In genomic region chr6:143633710-143634109, GRCm38 (mm10) we compare ENCODE assay signal across 25 mouse cellular contexts.
A peak's percentile ranks its signal among the peaks of the same experiment; 100 is the strongest.
DNase-seq lines count a peak whose midpoint lies in the region; ATAC-seq and TF ChIP-seq lines count a peak whose summit lies in the region.
"Had no signal": no experiment of that assay in that cellular context is flagged by ENCODE, and none has a peak within 500 bp of the region (broad histone marks: within the 10 kb centered on the region; RNA-seq: fewer than 3 reads in every experiment).

No protein-coding gene starts in this region.

- no peak for ATAC-seq in liver, embryonic 12.5 days
- no peak for ATAC-seq in liver, postnatal 0 days
- no peak for ATAC-seq in forebrain, postnatal 0 days
- ATAC-seq: forebrain, embryonic 14.5 days; inflammation-experienced regulatory T-cells, adult 6 months; Patski had no signal

- no peaks in the 10 kb centered on the region for H3K27me3 ChIP-seq in liver, embryonic 12.5 days (replicated peaks)
- no peaks in the 10 kb centered on the region for H3K27me3 ChIP-seq in liver, postnatal 0 days (ENCODE audit: insufficient read depth, low read length)
- no peaks in the 10 kb centered on the region for H3K27me3 ChIP-seq in forebrain, postnatal 0 days (ENCODE audit: insufficient read depth, low read length)
- H3K27me3 ChIP-seq: embryonic facial prominence, embryonic 12.5 days; heart, embryonic 12.5 days; hindbrain, embryonic 15.5 days; Patski had no signal

- no peak overlapping the region for H3K4me2 ChIP-seq in liver, embryonic 12.5 days
- 0 out of 2 replicates have a peak overlapping the region, but pooled peaks have one; percentile 22 for H3K4me2 ChIP-seq in liver, postnatal 0 days (ENCODE audit: low read depth, low read length)
- no peak overlapping the region for H3K4me2 ChIP-seq in forebrain, postnatal 0 days (ENCODE audit: low read depth)
- H3K4me2 ChIP-seq: embryonic facial prominence, embryonic 12.5 days; heart, embryonic 12.5 days; hindbrain, embryonic 15.5 days; limb, embryonic 13.5 days; lung, embryonic 14.5 days had no signal

- TF ChIP-seq EP300 in liver, postnatal 0 days (IDR thresholded peaks at IDR 0.05; ENCODE audit: low read depth) = no peak

- H3K9ac ChIP-seq in liver, embryonic 12.5 days = no peak overlapping the region
- no peak overlapping the region for H3K9ac ChIP-seq in liver, postnatal 0 days (replicated peaks)
- no peak overlapping the region for H3K9ac ChIP-seq in forebrain, postnatal 0 days
- H3K9ac ChIP-seq: embryonic facial prominence, embryonic 12.5 days; heart, embryonic 12.5 days; hindbrain, embryonic 15.5 days; limb, embryonic 13.5 days; lung, embryonic 14.5 days had no signal

- whole genome bisulfite sequencing in liver, embryonic 12.5 days (ENCODE audit: insufficient replicate concordance) = 59% methylated on average over 6 of the region's 6 CpGs
- WGBS in liver, postnatal 0 days (ENCODE audit: insufficient replicate concordance) = 58% methylated on average over 6 of the region's 6 CpGs
- 75% methylated on average over 6 of the region's 6 CpGs for WGBS in forebrain, postnatal 0 days

- DNase-seq in kidney, adult 11 months = peak; percentile 7
- DNase-seq in kidney, postnatal 4 days = no peak
- peak; percentile 7 for DNase-seq in liver
- DNase-seq in liver, postnatal 0 days = no peak
- DNase-seq in forebrain, postnatal 0 days = no peak
- DNase-seq in layer of hippocampus, adult 2 months (ENCODE audit: low spot score in 2 of 2) = no peak
- DNase-seq: adrenal gland, postnatal 14 days; cerebellum, adult 11 months; cerebellum, adult 9-10 months; cerebellum, postnatal 36 days; embryo, embryonic 11 days; gastrocnemius, adult 2 months; gastrocnemius, postnatal 36 days; heart, adult 2 months; lung, embryonic 14.5 days; lung, postnatal 14 days; midbrain, embryonic 14.5 days had no signal

- no peaks in the 10 kb centered on the region for H3K4me1 ChIP-seq in liver, embryonic 12.5 days
- peaks cover 4% of the 10 kb centered on the region for H3K4me1 ChIP-seq in liver, postnatal 0 days (ENCODE audit: insufficient read depth)
- H3K4me1 ChIP-seq in forebrain, postnatal 0 days (ENCODE audit: insufficient read depth) = no peaks in the 10 kb centered on the region
- H3K4me1 ChIP-seq: embryonic facial prominence, embryonic 12.5 days; hindbrain, embryonic 15.5 days had no signal

- H3K9me3 ChIP-seq in liver, embryonic 12.5 days (replicated peaks) = no peaks in the 10 kb centered on the region
- no peaks in the 10 kb centered on the region for H3K9me3 ChIP-seq in liver, postnatal 0 days (ENCODE audit: low read length)
- H3K9me3 ChIP-seq in forebrain, postnatal 0 days (ENCODE audit: low read length) = no peaks in the 10 kb centered on the region
- H3K9me3 ChIP-seq: embryonic facial prominence, embryonic 12.5 days; heart, embryonic 12.5 days; hindbrain, embryonic 15.5 days; limb, embryonic 13.5 days had no signal

- peak overlapping the region; percentile 47; the same call in 1 of the 2 replicates for H3K27ac ChIP-seq in liver, embryonic 12.5 days
- H3K27ac ChIP-seq in liver, postnatal 0 days (ENCODE audit: low read depth) = no peak overlapping the region
- no peak overlapping the region for H3K27ac ChIP-seq in forebrain, postnatal 0 days (ENCODE audit: low read depth, low read length)
- H3K27ac ChIP-seq in layer of hippocampus, adult 2 months = no peak overlapping the region
- H3K27ac ChIP-seq: embryonic facial prominence, embryonic 12.5 days; gastrocnemius, adult 2 months; heart, adult 2 months; hindbrain, embryonic 15.5 days; limb, embryonic 13.5 days had no signal

- H3K36me3 ChIP-seq in liver, embryonic 12.5 days = no peaks in the 10 kb centered on the region
- H3K36me3 ChIP-seq in liver, postnatal 0 days (replicated peaks; ENCODE audit: insufficient read depth, low read length) = no peaks in the 10 kb centered on the region
- no peaks in the 10 kb centered on the region for H3K36me3 ChIP-seq in forebrain, postnatal 0 days (ENCODE audit: insufficient read depth)
- H3K36me3 ChIP-seq: embryonic facial prominence, embryonic 12.5 days; heart, embryonic 12.5 days; hindbrain, embryonic 15.5 days; limb, embryonic 13.5 days had no signal

- no peak overlapping the region for H3K4me3 ChIP-seq in liver, embryonic 12.5 days
- no peak overlapping the region for H3K4me3 ChIP-seq in liver, postnatal 0 days (ENCODE audit: low read depth, low read length)
- H3K4me3 ChIP-seq in forebrain, postnatal 0 days (ENCODE audit: low read depth, low read length) = no peak overlapping the region
- no peak overlapping the region for H3K4me3 ChIP-seq in layer of hippocampus, adult 2 months
- H3K4me3 ChIP-seq: embryonic facial prominence, embryonic 12.5 days; gastrocnemius, adult 2 months; heart, adult 2 months; heart, embryonic 12.5 days; hindbrain, embryonic 15.5 days; limb, embryonic 13.5 days had no signal

- no peak for TF ChIP-seq CTCF in liver, postnatal 0 days (IDR thresholded peaks at IDR 0.05; ENCODE audit: low read depth)
- TF ChIP-seq CTCF in forebrain, postnatal 0 days (IDR thresholded peaks at IDR 0.05; ENCODE audit: low read depth) = no peak
- no peak for TF ChIP-seq CTCF in layer of hippocampus, adult 2 months (conservative IDR thresholded peaks at IDR 0.05)

Comparison
In these comparisons a context has a peak if more than half of its experiments do, and no peak if none do; other contexts are left out.
1. DNase-seq: peak in kidney, adult 11 months (single experiment) and liver (single experiment); none in kidney, postnatal 4 days (0 of 2), liver, postnatal 0 days (single experiment), forebrain, postnatal 0 days (single experiment) and layer of hippocampus, adult 2 months (0 of 2).